In genomic region chrX:38438147-38438791, GRCm38 (mm10) we compare ENCODE assay signal across 9 mouse cellular contexts. TPM values are rescaled to one million over a fixed set of nuclear protein-coding genes. Genes with fewer than 3 reads are reported as not detected.
DNase-seq lines count a peak whose midpoint lies in the region; ATAC-seq and TF ChIP-seq lines count a peak whose summit lies in the region.
"Had no signal": no experiment of that assay in that cellular context is flagged by ENCODE, and none has a peak within 500 bp of the region (broad histone marks: within the 10 kb centered on the region; RNA-seq: fewer than 3 reads in every experiment).

No protein-coding gene starts in this region.

- TF ChIP-seq EP300 in CH12.LX (IDR thresholded peaks at IDR 0.05; ENCODE audit: low read length), result no peak
- TF ChIP-seq EP300 in lung, postnatal 0 days (IDR thresholded peaks at IDR 0.05), result no peak

- ATAC-seq in embryonic facial prominence, embryonic 11.5 days (replicated peaks; ENCODE audit: insufficient number of reproducible peaks, low FRiP score, low TSS enrichment, low read depth), result no peak
- ATAC-seq in heart, embryonic 16.5 days (replicated peaks; ENCODE audit: extremely low read depth, insufficient read depth, low FRiP score), result peak; percentile 41; the same call in 1 of the 2 replicates
- peak; percentile 62 for ATAC-seq in lung, postnatal 0 days

- H3K4me2 ChIP-seq in CH12.LX (ENCODE audit: insufficient read depth, low read depth, poor library complexity, severe bottlenecking), result no peak overlapping the region
- H3K4me2 ChIP-seq in embryonic facial prominence, embryonic 11.5 days (ENCODE audit: low read depth, low read length), result no peak overlapping the region
- H3K4me2 ChIP-seq in heart, embryonic 16.5 days (ENCODE audit: low read depth, low read length), result no peak overlapping the region
- no peak overlapping the region for H3K4me2 ChIP-seq in lung, postnatal 0 days (replicated peaks; ENCODE audit: low read depth, low read length)
- H3K4me2 ChIP-seq: limb, embryonic 12.5 days had no signal

- peak; percentile 39 to 75; a peak in 3 of 4 replicates for TF ChIP-seq CTCF in CH12.LX (conservative IDR thresholded peaks at IDR 0.05 in 1 of 2, IDR thresholded peaks at IDR 0.05 in 1 of 2; ENCODE audit: low read depth in 2 of 2, low read length in 2 of 2)
- peak; percentile 83 for TF ChIP-seq CTCF in lung, postnatal 0 days (IDR thresholded peaks at IDR 0.05)

- H3K4me1 ChIP-seq in CH12.LX (ENCODE audit: control insufficient read depth in 1 of 2, insufficient read depth in 2 of 2), result no peaks in the 10 kb centered on the region
- no peaks in the 10 kb centered on the region for H3K4me1 ChIP-seq in embryonic facial prominence, embryonic 11.5 days (ENCODE audit: control insufficient read depth, insufficient read depth, low read length)
- H3K4me1 ChIP-seq in heart, embryonic 16.5 days (ENCODE audit: control insufficient read depth, insufficient read depth, low read length), result peaks cover 6% of the 10 kb centered on the region
- no peaks in the 10 kb centered on the region for H3K4me1 ChIP-seq in lung, postnatal 0 days (ENCODE audit: insufficient read depth, low read depth, low read length)
- H3K4me1 ChIP-seq: limb, embryonic 12.5 days had no signal

- H3K4me3 ChIP-seq in CH12.LX (replicated peaks in 1 of 3; ENCODE audit: low read depth in 2 of 3, low read length in 2 of 3, poor library complexity in 1 of 3), result no peak overlapping the region
- H3K4me3 ChIP-seq in embryonic facial prominence, embryonic 11.5 days (ENCODE audit: low read depth, low read length), result no peak overlapping the region
- no peak overlapping the region for H3K4me3 ChIP-seq in heart, embryonic 16.5 days (ENCODE audit: low read length)
- no peak overlapping the region for H3K4me3 ChIP-seq in lung, postnatal 0 days (ENCODE audit: low read depth, low read length)
- H3K4me3 ChIP-seq: limb, embryonic 12.5 days had no signal

- TF ChIP-seq RAD21 in CH12.LX (IDR thresholded peaks at IDR 0.05; ENCODE audit: low read depth, low read length), result peak; percentile 54

- H3K36me3 ChIP-seq in CH12.LX (replicated peaks in 1 of 2; ENCODE audit: control insufficient read depth in 1 of 2, insufficient read depth in 1 of 2, low read length in 1 of 2), result peaks cover 10 to 32% of the 10 kb centered on the region in 2 experiments
- no peaks in the 10 kb centered on the region for H3K36me3 ChIP-seq in embryonic facial prominence, embryonic 11.5 days (replicated peaks; ENCODE audit: control insufficient read depth, insufficient read depth, low read depth, low read length)
- H3K36me3 ChIP-seq in heart, embryonic 16.5 days (ENCODE audit: control insufficient read depth, insufficient read depth), result peaks cover 7% of the 10 kb centered on the region; the same call in 1 of the 2 replicates
- no peaks in the 10 kb centered on the region for H3K36me3 ChIP-seq in lung, postnatal 0 days (ENCODE audit: insufficient read depth, low read length)

- in situ Hi-C loops in CH12.LX (cut with MboI; ENCODE audit: low pct_ligation_motif_present, low pct_unique_long_range_greater_than_20kb, low sequenced_read_pairs), result loop anchor here (10.0 kb wide), 1 partner anchor 203 kb away; no protein-coding TSS in a partner anchor

- dilution Hi-C loops in CH12.LX (cut with MboI; ENCODE audit: extremely low pct_ligation_motif_present, extremely low pct_unique_long_range_greater_than_20kb, low sequenced_read_pairs), result no loop called here

- no peak overlapping the region for H3K9ac ChIP-seq in CH12.LX (ENCODE audit: insufficient read depth, low read depth)
- no peak overlapping the region for H3K9ac ChIP-seq in embryonic facial prominence, embryonic 11.5 days (replicated peaks; ENCODE audit: low read length)
- no peak overlapping the region for H3K9ac ChIP-seq in heart, embryonic 16.5 days (ENCODE audit: low read length)
- no peak overlapping the region for H3K9ac ChIP-seq in lung, postnatal 0 days (replicated peaks; ENCODE audit: low read depth)
- H3K9ac ChIP-seq: limb, embryonic 12.5 days had no signal

- no peak overlapping the region for H3K27ac ChIP-seq in CH12.LX (ENCODE audit: insufficient read depth, low read depth)
- H3K27ac ChIP-seq in embryonic facial prominence, embryonic 11.5 days (replicated peaks; ENCODE audit: low read depth, low read length), result no peak overlapping the region
- no peak overlapping the region for H3K27ac ChIP-seq in heart, embryonic 16.5 days (ENCODE audit: low read length)
- H3K27ac ChIP-seq in lung, postnatal 0 days (ENCODE audit: low read length), result no peak overlapping the region
- H3K27ac ChIP-seq: limb, embryonic 12.5 days had no signal

- no peaks in the 10 kb centered on the region for H3K79me2 ChIP-seq in CH12.LX (replicated peaks; ENCODE audit: control insufficient read depth, extremely low read depth, insufficient read depth, poor library complexity, severe bottlenecking)

- TF ChIP-seq POLR2A in CH12.LX (IDR thresholded peaks at IDR 0.05; ENCODE audit: low read depth, low read length), result no peak

- H3K9me3 ChIP-seq in CH12.LX (replicated peaks; ENCODE audit: low read length), result no peaks in the 10 kb centered on the region
- no peaks in the 10 kb centered on the region for H3K9me3 ChIP-seq in embryonic facial prominence, embryonic 11.5 days (replicated peaks; ENCODE audit: control insufficient read depth, low read length)
- H3K9me3 ChIP-seq in heart, embryonic 16.5 days (replicated peaks; ENCODE audit: control insufficient read depth, low read length), result no peaks in the 10 kb centered on the region
- H3K9me3 ChIP-seq in lung, postnatal 0 days (ENCODE audit: low read length), result no peaks in the 10 kb centered on the region
- H3K9me3 ChIP-seq: limb, embryonic 12.5 days had no signal

- no peaks in the 10 kb centered on the region for H3K27me3 ChIP-seq in CH12.LX (replicated peaks)
- H3K27me3 ChIP-seq in embryonic facial prominence, embryonic 11.5 days (ENCODE audit: control insufficient read depth, insufficient read depth, low read length), result no peaks in the 10 kb centered on the region
- no peaks in the 10 kb centered on the region for H3K27me3 ChIP-seq in heart, embryonic 16.5 days (ENCODE audit: control insufficient read depth, insufficient read depth, low read length)
- no peaks in the 10 kb centered on the region for H3K27me3 ChIP-seq in lung, postnatal 0 days (replicated peaks; ENCODE audit: insufficient read depth, low read length)
- H3K27me3 ChIP-seq: limb, embryonic 12.5 days had no signal

- DNase-seq in CH12.LX (ENCODE audit: extremely low read depth), result peak; percentile 72
- peak; percentile 79 to 85 for DNase-seq in adrenal gland, postnatal 36 days
- peak; percentile 74 for DNase-seq in embryonic facial prominence, embryonic 11.5 days (ENCODE audit: low spot score)
- peak; percentile 67 to 79 for DNase-seq in layer of hippocampus, adult 8-10 months (ENCODE audit: low spot score in 2 of 2)
- peak; percentile 79 for DNase-seq in lung, postnatal 0 days (ENCODE audit: low spot score)
- DNase-seq in ovary, postnatal 14 days (ENCODE audit: low spot score), result peak; percentile 57
- DNase-seq in thymus, postnatal 0 days (ENCODE audit: low spot score), result peak; percentile 57

- 59% methylated on average over 7 of the region's 7 CpGs for WGBS in embryonic facial prominence, embryonic 11.5 days
- WGBS in heart, embryonic 16.5 days, result 43% methylated on average over 7 of the region's 7 CpGs
- 47% methylated on average over 7 of the region's 7 CpGs for WGBS in lung, postnatal 0 days

TF ChIP-seq in CH12.LX, 34 proteins besides CTCF, POLR2A, EP300 and RAD21:
- TF ChIP-seq SIN3A (IDR thresholded peaks at IDR 0.05; ENCODE audit: low read length) (no peak), MXI1 (IDR thresholded peaks at IDR 0.05; ENCODE audit: low read depth, low read length) (no peak), TCF12 (IDR thresholded peaks at IDR 0.05; ENCODE audit: low read depth, low read length) (no peak), E2F4 (IDR thresholded peaks at IDR 0.05; ENCODE audit: insufficient replicate concordance, low read depth, low read length) (no peak), PAX5 (IDR thresholded peaks at IDR 0.05; ENCODE audit: low read length) (no peak), TBP (conservative IDR thresholded peaks at IDR 0.05; ENCODE audit: low read depth, low read length) (no peak), MYC (IDR thresholded peaks at IDR 0.05; ENCODE audit: low read depth, low read length) (no peak), SMC3 (IDR thresholded peaks at IDR 0.05; ENCODE audit: low read depth, low read length) (peak; percentile 68)
TF ChIP-seq in CH12.LX: peak in this region for 1.

RNA-seq across cellular contexts. Expression of gene Lamp2, which starts 18.0 kb away (rescaled TPM):
- total RNA-seq in CH12.LX (2012; rRNA removed) (32.1 and 35.3 TPM in 2 replicates), CH12.LX (2014; rRNA removed) (66.2 and 72.9 TPM in 2 replicates)
- 65.5 and 79.9 TPM in 2 replicates for polyA plus RNA-seq in CH12.LX (2012; ENCODE audit: insufficient read length, low read depth)
- 100 to 1,000 TPM; 259 to 268 TPM for total RNA-seq in adrenal gland, postnatal 36 days (2021)
- polyA plus RNA-seq in embryonic facial prominence, embryonic 11.5 days (2014; fragmentation: Nextera tagmentation; extraction: Ambion mirVana), result 107 and 115 TPM in 2 replicates
- polyA plus RNA-seq in heart, embryonic 16.5 days (2015; fragmentation: Nextera tagmentation; extraction: Ambion mirVana), result 137 and 161 TPM in 2 replicates
- 100 to 1,000 TPM in 2 of 4 experiments, 10 to 100 TPM in 2; 84.7 to 126 (median 103) TPM for total RNA-seq in layer of hippocampus, adult 8-10 months (2022)
- 243 and 250 TPM in 2 replicates for polyA plus RNA-seq in lung, postnatal 0 days (2015; fragmentation: Nextera tagmentation; extraction: Ambion mirVana)
- 220 and 244 TPM in 2 replicates for polyA plus RNA-seq in thymus, postnatal 0 days (2015; fragmentation: Nextera tagmentation; extraction: Ambion mirVana)
